ENCODE assay signal across 11 mouse cellular contexts in genomic region chr3:28402221-28402620, GRCm38 (mm10).
DNase-seq lines count a peak whose midpoint lies in the region; ATAC-seq and TF ChIP-seq lines count a peak whose summit lies in the region.
"Had no signal": no experiment of that assay in that cellular context is flagged by ENCODE, and none has a peak within 500 bp of the region (broad histone marks: within the 10 kb centered on the region; RNA-seq: fewer than 3 reads in every experiment).

No protein-coding gene starts in this region.

- 53% methylated on average over 6 of the region's 6 CpGs for WGBS in embryonic facial prominence, embryonic 15.5 days
- WGBS in embryonic facial prominence, embryonic 10.5 days = 67% methylated on average over 6 of the region's 6 CpGs
- 62% methylated on average over 6 of the region's 6 CpGs for WGBS in stomach, postnatal 0 days

- intact Hi-C loops in left cerebral cortex, postnatal 25 days (cut with DNase I) = loop anchor here (10.0 kb wide), 1 partner anchor 123 kb away; no protein-coding TSS in a partner anchor

- no peak overlapping the region for H3K4me2 ChIP-seq in embryonic facial prominence, embryonic 15.5 days (replicated peaks)
- H3K4me2 ChIP-seq in stomach, postnatal 0 days (replicated peaks; ENCODE audit: low read depth) = no peak overlapping the region
- H3K4me2 ChIP-seq: limb, embryonic 12.5 days had no signal

- H3K4me3 ChIP-seq in embryonic facial prominence, embryonic 15.5 days (replicated peaks) = no peak overlapping the region
- H3K4me3 ChIP-seq in embryonic facial prominence, embryonic 10.5 days = no peak overlapping the region
- no peak overlapping the region for H3K4me3 ChIP-seq in stomach, postnatal 0 days (ENCODE audit: low read depth, low read length)
- H3K4me3 ChIP-seq: limb, embryonic 12.5 days had no signal

- no peak overlapping the region for H3K27ac ChIP-seq in embryonic facial prominence, embryonic 15.5 days (replicated peaks)
- H3K27ac ChIP-seq in embryonic facial prominence, embryonic 10.5 days (replicated peaks) = no peak overlapping the region
- no peak overlapping the region for H3K27ac ChIP-seq in stomach, postnatal 0 days (replicated peaks)
- H3K27ac ChIP-seq: limb, embryonic 12.5 days; macrophage had no signal

- no peak for DNase-seq in embryonic facial prominence, embryonic 10.5 days (ENCODE audit: low spot score)
- DNase-seq in retina, postnatal 1 day = peak; percentile 50
- DNase-seq in retina, embryonic 14.5 days (ENCODE audit: low spot score) = no peak
- peak; percentile 15 for DNase-seq in thymus, postnatal 0 days (ENCODE audit: low spot score)
- DNase-seq in stomach, postnatal 0 days (ENCODE audit: low spot score) = no peak
- DNase-seq in left cerebral cortex, postnatal 25 days (ENCODE audit: low spot score in 2 of 2) = no peak
- DNase-seq: adrenal gland, postnatal 14 days had no signal

- H3K9me3 ChIP-seq in embryonic facial prominence, embryonic 15.5 days (replicated peaks) = no peaks in the 10 kb centered on the region
- no peaks in the 10 kb centered on the region for H3K9me3 ChIP-seq in embryonic facial prominence, embryonic 10.5 days
- no peaks in the 10 kb centered on the region for H3K9me3 ChIP-seq in stomach, postnatal 0 days (ENCODE audit: control insufficient read depth, low read length)
- H3K9me3 ChIP-seq: limb, embryonic 12.5 days had no signal

- peak; percentile 55; the same call in 1 of the 2 replicates for ATAC-seq in embryonic facial prominence, embryonic 15.5 days (ENCODE audit: insufficient number of reproducible peaks, low FRiP score, low TSS enrichment, low read depth)
- peak; percentile 86 for ATAC-seq in inflammation-experienced regulatory T-cells, adult 6 months
- ATAC-seq in stomach, postnatal 0 days (ENCODE audit: low FRiP score, low TSS enrichment) = no peak

- no peaks in the 10 kb centered on the region for H3K27me3 ChIP-seq in embryonic facial prominence, embryonic 15.5 days
- H3K27me3 ChIP-seq in embryonic facial prominence, embryonic 10.5 days (replicated peaks; ENCODE audit: low read depth, poor library complexity, severe bottlenecking) = no peaks in the 10 kb centered on the region
- H3K27me3 ChIP-seq in stomach, postnatal 0 days (ENCODE audit: control insufficient read depth, insufficient read depth, low read length) = no peaks in the 10 kb centered on the region

- H3K36me3 ChIP-seq in embryonic facial prominence, embryonic 15.5 days = no peaks in the 10 kb centered on the region
- no peaks in the 10 kb centered on the region for H3K36me3 ChIP-seq in embryonic facial prominence, embryonic 10.5 days (replicated peaks)
- H3K36me3 ChIP-seq in stomach, postnatal 0 days (ENCODE audit: control insufficient read depth, insufficient read depth, low read length) = no peaks in the 10 kb centered on the region
- H3K36me3 ChIP-seq: limb, embryonic 12.5 days had no signal

- TF ChIP-seq EP300 in stomach, postnatal 0 days (optimal IDR thresholded peaks at IDR 0.05) = no peak

- H3K4me1 ChIP-seq in embryonic facial prominence, embryonic 15.5 days = no peaks in the 10 kb centered on the region
- no peaks in the 10 kb centered on the region for H3K4me1 ChIP-seq in embryonic facial prominence, embryonic 10.5 days
- H3K4me1 ChIP-seq in stomach, postnatal 0 days (replicated peaks; ENCODE audit: control insufficient read depth, insufficient read depth) = 0 out of 2 replicates have a peak, but pooled peaks cover 3% of the 10 kb centered on the region
- H3K4me1 ChIP-seq: limb, embryonic 12.5 days had no signal

- no peak overlapping the region for H3K9ac ChIP-seq in embryonic facial prominence, embryonic 15.5 days
- no peak overlapping the region for H3K9ac ChIP-seq in stomach, postnatal 0 days (ENCODE audit: low read length)
- H3K9ac ChIP-seq: limb, embryonic 12.5 days had no signal

- no peak for TF ChIP-seq CTCF in stomach, postnatal 0 days (IDR thresholded peaks at IDR 0.05; ENCODE audit: low read depth)

Comparison
In these comparisons a context has a peak if more than half of its experiments do, and no peak if none do; other contexts are left out.
1. DNase-seq: peak in retina, postnatal 1 day (single experiment) and thymus, postnatal 0 days (single experiment); none in embryonic facial prominence, embryonic 10.5 days (single experiment), retina, embryonic 14.5 days (single experiment), stomach, postnatal 0 days (single experiment) and left cerebral cortex, postnatal 25 days (0 of 2).